Mouse (Mus musculus) G1E (cell line): ENCODE data around the gene Med13l. TPM values are rescaled to one million over a fixed set of nuclear protein-coding genes. Genes with fewer than 3 reads are reported as not detected.

Source experiments
- ATAC-seq: 2 replicates; pipeline ENCODE4 v1.8.0; 2016; ENCODE audit warnings: mild to moderate bottlenecking; ENCODE audit not compliant: insufficient number of reproducible peaks, poor library complexity, low FRiP score, severe bottlenecking; ENCODE audit errors: extremely low read depth
- DNase-seq: peaks from one replicate; pipeline ENCODE4 v3.0.0; 2012; ENCODE audit warnings: low spot score
- H3K27me3 ChIP-seq: 2 replicates; pipeline ENCODE4 v1.6.1; 2012; ENCODE audit warnings: mild to moderate bottlenecking, low read length, inconsistent platforms; ENCODE audit not compliant: insufficient read depth
- H3K36me3 ChIP-seq: replicated peaks from 2 replicates; pipeline ENCODE3; 2012; ENCODE audit warnings: mild to moderate bottlenecking, inconsistent platforms
- H3K4me1 ChIP-seq: 2 replicates; pipeline ENCODE4 v1.6.1; 2012; ENCODE audit warnings: low read depth, low read length, inconsistent platforms, mixed read lengths; ENCODE audit not compliant: insufficient read depth
- H3K4me3 ChIP-seq: 2 replicates; pipeline ENCODE4 v1.5.1; 2012; ENCODE audit warnings: low read depth, mild to moderate bottlenecking, inconsistent platforms, low read length, moderate library complexity, mixed read lengths
- H3K9me3 ChIP-seq: replicated peaks from 2 replicates; pipeline ENCODE4 v1.6.1; 2012; ENCODE audit warnings: inconsistent platforms
- CTCF ChIP-seq: IDR thresholded peaks from 2 replicates; pipeline ENCODE4 v1.5.1; 2012; ENCODE audit warnings: low read depth, low read length, inconsistent platforms, mixed read lengths
- GATA1 ChIP-seq: IDR thresholded peaks from 2 replicates; pipeline ENCODE4 v1.6.1; 2012; ENCODE audit warnings: borderline replicate concordance, low read length, inconsistent platforms, mixed read lengths
- GATA2 ChIP-seq: IDR thresholded peaks from 2 replicates; pipeline ENCODE4 v1.6.1; 2012; ENCODE audit warnings: low read depth, low read length, inconsistent platforms, borderline replicate concordance
- POLR2AphosphoS5 ChIP-seq: IDR thresholded peaks from 2 replicates; pipeline ENCODE4 v1.6.1; 2012; ENCODE audit warnings: low read depth, low read length, inconsistent platforms; ENCODE audit not compliant: insufficient replicate concordance
- TAL1 ChIP-seq: conservative IDR thresholded peaks from 2 replicates; pipeline ENCODE4 v1.6.1; 2012; ENCODE audit warnings: low read depth, low read length, inconsistent platforms, mixed read lengths
- polyA plus RNA-seq: library from polyadenylated mRNA; stranded (reverse); fragments of >175 nt; gene quantifications from 2 replicates; pipeline ENCODE4 v1.2.3, GENCODE M21; 2012
- total RNA-seq, 2 experiments: library from RNA; stranded (forward) in 1 of 2; stranded (reverse) in 1 of 2; fragments of 200-1000 nt in 1 of 2; fragments of >200 nt in 1 of 2; fragmentation: Nextera tagmentation in 1 of 2; gene quantifications; 2 replicates each; pipeline ENCODE4 v1.2.3; 2014 to 2017

Gene Med13l
- total and polyA plus RNA-seq, 3 experiments = 16.8 to 91.7 (median 17.9) TPM

GRCm38 (mm10) chr5:118691025-118691709, 130.7 kb downstream of the Med13l start:
- Histone ChIP-seq H3K9me3 (no peaks in the 10 kb centered on the region), H3K4me3 (no peak overlapping the region), H3K36me3 (peaks cover 64% of the 10 kb centered on the region), H3K4me1 (peaks cover 9% of the 10 kb centered on the region), H3K27me3 (no peaks in the 10 kb centered on the region)
- DNase-seq = no peak
- no peak for ATAC-seq
- TF ChIP-seq GATA1 (no peak), POLR2AphosphoS5 (no peak), CTCF (no peak), GATA2 (no peak), TAL1 (no peak)

- ATAC-seq (no peak), DNase-seq (no peak)
- Histone ChIP-seq H3K4me1 (peaks cover 13% of the 10 kb centered on the region), H3K4me3 (no peak overlapping the region), H3K9me3 (no peaks in the 10 kb centered on the region), H3K27me3 (no peaks in the 10 kb centered on the region), H3K36me3 (peaks cover 69% of the 10 kb centered on the region)
- no peak for TF ChIP-seq CTCF
- TF ChIP-seq GATA1 = no peak
- TF ChIP-seq TAL1 = no peak
- TF ChIP-seq GATA2 = no peak
- TF ChIP-seq POLR2AphosphoS5 = no peak
These were observed 131.2 kb downstream of the Med13l start for GRCm38 (mm10) chr5:118691710-118692040.

DNA sequence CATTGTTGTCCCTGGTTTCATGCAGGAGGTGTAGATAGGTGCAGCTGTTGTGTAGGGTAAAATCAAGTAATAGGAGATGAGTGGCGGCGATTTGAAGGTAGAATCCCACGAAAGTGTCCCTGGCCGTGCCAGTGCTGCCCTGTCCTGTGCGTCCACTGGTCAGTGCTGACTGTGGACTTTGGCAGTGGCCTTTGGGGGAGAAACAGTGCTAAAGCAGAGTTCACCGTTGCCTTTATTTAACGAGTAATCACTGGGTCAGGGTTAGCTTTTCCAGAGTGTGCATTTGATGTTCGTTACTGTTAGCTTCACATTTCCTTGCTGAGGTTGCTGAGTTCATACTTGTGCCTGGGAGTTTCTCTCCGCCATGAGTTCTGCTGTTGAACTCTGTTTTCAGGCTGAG, 133.5 kb downstream of the Med13l start:
- Histone ChIP-seq H3K4me1 (peaks cover 16% of the 10 kb centered on the region), H3K4me3 (no peak overlapping the region), H3K27me3 (no peaks in the 10 kb centered on the region), H3K9me3 (no peaks in the 10 kb centered on the region), H3K36me3 (peaks cover 69% of the 10 kb centered on the region)
- ATAC-seq (no peak), DNase-seq (no peak)
- TF ChIP-seq CTCF = no peak
- TF ChIP-seq TAL1 = no peak
- TF ChIP-seq GATA2 = no peak
- TF ChIP-seq POLR2AphosphoS5 = no peak
- no peak for TF ChIP-seq GATA1

GRCm38 (mm10) chr5:118697073-118697472, 136.6 kb downstream of the Med13l start:
- TF ChIP-seq CTCF (no peak), GATA2 (no peak), GATA1 (no peak), POLR2AphosphoS5 (no peak), TAL1 (no peak)
- no peaks in the 10 kb centered on the region for H3K27me3 ChIP-seq
- H3K9me3 ChIP-seq = no peaks in the 10 kb centered on the region
- no peak for DNase-seq
- H3K4me1 ChIP-seq = peaks cover 12% of the 10 kb centered on the region
- ATAC-seq = no peak
- H3K36me3 ChIP-seq = peaks cover 68% of the 10 kb centered on the region
- H3K4me3 ChIP-seq = no peak overlapping the region

- ATAC-seq (no peak), DNase-seq (no peak)
- Histone ChIP-seq H3K27me3 (no peaks in the 10 kb centered on the region), H3K4me1 (peaks cover 14% of the 10 kb centered on the region), H3K4me3 (no peak overlapping the region), H3K9me3 (no peaks in the 10 kb centered on the region), H3K36me3 (peaks cover 53% of the 10 kb centered on the region)
- TF ChIP-seq POLR2AphosphoS5 = no peak
- TF ChIP-seq CTCF = no peak
- TF ChIP-seq GATA1 = no peak
- TF ChIP-seq TAL1 = no peak
These were observed 140.5 kb downstream of the Med13l start for GRCm38 (mm10) chr5:118700978-118701377.

DNA sequence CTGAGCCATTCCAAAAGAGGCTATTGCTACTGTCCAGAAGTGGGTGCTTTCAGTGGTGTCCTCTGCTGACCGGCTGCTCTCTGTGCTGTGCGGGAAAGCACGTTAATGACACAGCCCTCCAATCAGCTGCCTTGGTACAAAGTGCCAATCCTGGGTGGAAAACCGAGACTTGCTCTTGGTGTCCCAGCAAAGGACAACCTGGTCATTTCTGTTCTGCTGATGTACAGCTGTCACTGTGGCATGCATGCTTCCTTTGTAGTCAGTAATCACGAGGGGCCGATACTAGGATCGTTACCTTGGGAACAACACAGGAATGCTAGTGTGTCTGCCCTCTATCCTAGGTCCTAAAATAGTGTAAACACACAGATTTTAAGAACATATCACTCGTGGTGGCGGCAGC, 142.2 kb downstream of the Med13l start:
- H3K27me3 ChIP-seq = no peaks in the 10 kb centered on the region
- TF ChIP-seq GATA2 (no peak), GATA1 (no peak), POLR2AphosphoS5 (no peak), CTCF (no peak), TAL1 (no peak)
- ATAC-seq = no peak
- H3K9me3 ChIP-seq = no peaks in the 10 kb centered on the region
- no peak for DNase-seq
- no peak overlapping the region for H3K4me3 ChIP-seq
- peaks cover 50% of the 10 kb centered on the region for H3K36me3 ChIP-seq
- H3K4me1 ChIP-seq = peaks cover 9% of the 10 kb centered on the region
